Mouse (Mus musculus): ENCODE data around the gene Gm47959. TPM values are rescaled to one million over a fixed set of nuclear protein-coding genes. Genes with fewer than 3 reads are reported as not detected.

The Gm47959 gene
- total and polyA plus RNA-seq, 3 experiments = not detected

- Histone ChIP-seq H3K9me3 (replicated peaks; ENCODE audit: insufficient read depth, low read length) (no peaks in the 10 kb centered on the region), H3K27ac (ENCODE audit: control insufficient read depth, low read depth, low read length) (no peak overlapping the region), H3K79me2 (ENCODE audit: control insufficient read depth, insufficient read depth, low read length, poor library complexity) (no peaks in the 10 kb centered on the region), H3K36me3 (ENCODE audit: control insufficient read depth in 1 of 2, insufficient read depth in 2 of 2, low read length in 2 of 2) (no peaks in the 10 kb centered on the region), H3K4me3 (ENCODE audit: control insufficient read depth in 1 of 2, insufficient read depth in 1 of 2, low read depth in 2 of 2, low read length in 2 of 2) (no peak overlapping the region), H3K27me3 (ENCODE audit: control insufficient read depth in 1 of 2, insufficient read depth in 2 of 2, low read length in 2 of 2) (no peaks in the 10 kb centered on the region), H3K9ac (ENCODE audit: control insufficient read depth, low read depth, low read length, poor library complexity, severe bottlenecking) (no peak overlapping the region), H3K4me1 (ENCODE audit: control insufficient read depth in 1 of 2, insufficient read depth in 2 of 2, low read length in 2 of 2) (no peaks in the 10 kb centered on the region)
- TF ChIP-seq E2F4 (IDR thresholded peaks at IDR 0.05; ENCODE audit: borderline replicate concordance, low read depth, low read length) (no peak), CHD2 (IDR thresholded peaks at IDR 0.05; ENCODE audit: low read length) (no peak), ZC3H11A (IDR thresholded peaks at IDR 0.05; ENCODE audit: low read depth, low read length) (no peak), NRF1 (IDR thresholded peaks at IDR 0.05; ENCODE audit: insufficient read depth, low read depth, low read length, poor library complexity, severe bottlenecking) (no peak), MYC (IDR thresholded peaks at IDR 0.05; ENCODE audit: low read depth, low read length) (no peak), ZKSCAN1 (IDR thresholded peaks at IDR 0.05; ENCODE audit: low read depth, low read length) (no peak), POLR2AphosphoS5 (IDR thresholded peaks at IDR 0.05; ENCODE audit: borderline replicate concordance, low read depth, low read length) (no peak), ZMIZ1 (IDR thresholded peaks at IDR 0.05; ENCODE audit: low read depth, low read length) (no peak), UBTF (IDR thresholded peaks at IDR 0.05; ENCODE audit: borderline replicate concordance, insufficient read depth, low read depth, low read length) (no peak), RAD21 (IDR thresholded peaks at IDR 0.05; ENCODE audit: low read depth, low read length) (no peak), TAL1 (IDR thresholded peaks at IDR 0.05; ENCODE audit: low read length) (no peak), BHLHE40 (IDR thresholded peaks at IDR 0.05; ENCODE audit: borderline replicate concordance, low read depth, low read length) (no peak), ELF1 (IDR thresholded peaks at IDR 0.05; ENCODE audit: low read depth, low read length) (no peak), USF2 (IDR thresholded peaks at IDR 0.05; ENCODE audit: borderline replicate concordance in 1 of 2, insufficient read depth in 1 of 2, low read depth in 1 of 2, low read length in 2 of 2) (no peak)
- no peak for DNase-seq (ENCODE audit: low read depth, low spot score)
These were observed 6.4 kb upstream of the Gm47959 start for GRCm38 (mm10) chr1:82993947-82994346.

GRCm38 (mm10) chr1:83006218-83007179 lies 6.2 kb downstream of the Gm47959 start:
- Histone ChIP-seq H3K9me3 (replicated peaks; ENCODE audit: insufficient read depth, low read length) (no peaks in the 10 kb centered on the region), H3K4me1 (ENCODE audit: control insufficient read depth in 1 of 2, insufficient read depth in 2 of 2, low read length in 2 of 2) (no peaks in the 10 kb centered on the region), H3K36me3 (ENCODE audit: control insufficient read depth in 1 of 2, insufficient read depth in 2 of 2, low read length in 2 of 2) (no peaks in the 10 kb centered on the region), H3K9ac (ENCODE audit: control insufficient read depth, low read depth, low read length, poor library complexity, severe bottlenecking) (no peak overlapping the region), H3K27me3 (ENCODE audit: control insufficient read depth in 1 of 2, insufficient read depth in 2 of 2, low read length in 2 of 2) (no peaks in the 10 kb centered on the region), H3K79me2 (ENCODE audit: control insufficient read depth, insufficient read depth, low read length, poor library complexity) (no peaks in the 10 kb centered on the region), H3K4me3 (ENCODE audit: control insufficient read depth in 1 of 2, insufficient read depth in 1 of 2, low read depth in 2 of 2, low read length in 2 of 2) (no peak overlapping the region), H3K27ac (ENCODE audit: control insufficient read depth, low read depth, low read length) (no peak overlapping the region)
- TF ChIP-seq GATA1 (IDR thresholded peaks at IDR 0.05; ENCODE audit: low read depth, low read length) = no peak
- no peak for TF ChIP-seq NELFE (IDR thresholded peaks at IDR 0.05; ENCODE audit: low read depth, low read length)
- no peak for TF ChIP-seq SMC3 (IDR thresholded peaks at IDR 0.05; ENCODE audit: low read depth, low read length)
- TF ChIP-seq RCOR1 (IDR thresholded peaks at IDR 0.05; ENCODE audit: low read depth, low read length) = no peak
- no peak for TF ChIP-seq MAX (IDR thresholded peaks at IDR 0.05; ENCODE audit: low read length)
- TF ChIP-seq MEF2A (IDR thresholded peaks at IDR 0.05; ENCODE audit: extremely low read depth, insufficient replicate concordance, low read depth, low read length, poor library complexity, severe bottlenecking) = no peak
- TF ChIP-seq NRF1 (IDR thresholded peaks at IDR 0.05; ENCODE audit: insufficient read depth, low read depth, low read length, poor library complexity, severe bottlenecking) = no peak
- no peak for TF ChIP-seq UBTF (IDR thresholded peaks at IDR 0.05; ENCODE audit: borderline replicate concordance, insufficient read depth, low read depth, low read length)
- TF ChIP-seq POLR2AphosphoS2 (IDR thresholded peaks at IDR 0.05; ENCODE audit: low read length) = no peak
- no peak for TF ChIP-seq USF1 (IDR thresholded peaks at IDR 0.05; ENCODE audit: low read depth, low read length)
- no peak for TF ChIP-seq EP300 (IDR thresholded peaks at IDR 0.05; ENCODE audit: low read depth in 1 of 2, low read length in 2 of 2)
- no peak for TF ChIP-seq POLR2A (IDR thresholded peaks at IDR 0.05; ENCODE audit: control insufficient read depth in 1 of 2, insufficient read depth in 1 of 2, low read depth in 1 of 2, low read length in 2 of 2, poor library complexity in 1 of 2)
- TF ChIP-seq CHD2 (IDR thresholded peaks at IDR 0.05; ENCODE audit: low read length) = no peak
- TF ChIP-seq ETS1 (IDR thresholded peaks at IDR 0.05; ENCODE audit: low read depth, low read length) = no peak
- TF ChIP-seq BHLHE40 (IDR thresholded peaks at IDR 0.05; ENCODE audit: borderline replicate concordance, low read depth, low read length) = no peak
- TF ChIP-seq POLR2AphosphoS5 (IDR thresholded peaks at IDR 0.05; ENCODE audit: borderline replicate concordance, low read depth, low read length) = no peak
- TF ChIP-seq TCF12 (IDR thresholded peaks at IDR 0.05; ENCODE audit: low read depth, low read length) = no peak
- no peak for TF ChIP-seq MYB (IDR thresholded peaks at IDR 0.05; ENCODE audit: low read depth, low read length)
- no peak for DNase-seq (ENCODE audit: low read depth, low spot score)

Measured in MEL (cell line).